Mouse (Mus musculus) embryonic facial prominence, embryonic 15.5 days (tissue): ENCODE results near the gene Cradd. TPM values are rescaled to one million over a fixed set of nuclear protein-coding genes. Genes with fewer than 3 reads are reported as not detected.

Experiments
- ATAC-seq: fragments of 200-750 bp; cut with Nextera tagmentation; 2 replicates; pipeline ENCODE4 v1.8.0; 2017; ENCODE audit warnings: low read depth, moderate TSS enrichment; ENCODE audit not compliant: insufficient number of reproducible peaks, low FRiP score, low TSS enrichment
- H3K27ac ChIP-seq: fragments of 300-500 bp; sonication (generic); replicated peaks from 2 replicates; pipeline ENCODE4 v1.5.1; 2015; ENCODE audit warnings: mild to moderate bottlenecking, inconsistent platforms
- H3K27me3 ChIP-seq: fragments of 300-500 bp; sonication (generic); 2 replicates; pipeline ENCODE4 v1.6.1; 2015; ENCODE audit warnings: inconsistent platforms
- H3K36me3 ChIP-seq: fragments of 300-500 bp; sonication (generic); 2 replicates; pipeline ENCODE4 v1.6.1; 2015; ENCODE audit warnings: mild to moderate bottlenecking, inconsistent platforms
- H3K4me1 ChIP-seq: fragments of 300-500 bp; sonication (generic); 2 replicates; pipeline ENCODE4 v1.6.1; 2015; ENCODE audit warnings: inconsistent platforms
- H3K4me2 ChIP-seq: fragments of 300-500 bp; sonication (generic); replicated peaks from 2 replicates; pipeline ENCODE4 v1.6.1; 2015; ENCODE audit warnings: mild to moderate bottlenecking, inconsistent platforms
- H3K4me3 ChIP-seq: fragments of 300-500 bp; sonication (generic); replicated peaks from 2 replicates; pipeline ENCODE4 v1.5.1; 2015; ENCODE audit warnings: mild to moderate bottlenecking, inconsistent platforms
- H3K9ac ChIP-seq: fragments of 300-500 bp; sonication (generic); 2 replicates; pipeline ENCODE4 v1.6.1; 2015; ENCODE audit warnings: inconsistent platforms
- H3K9me3 ChIP-seq: fragments of 300-500 bp; sonication (generic); replicated peaks from 2 replicates; pipeline ENCODE4 v1.6.1; 2016; ENCODE audit warnings: inconsistent platforms
- WGBS: fragments of 180-500 bp; shearing (Covaris S2); methylation state at CpG from one replicate; pipeline ENCODE4 v1.1.7; 2015; 5-methylcytosine and 5-hydroxymethylcytosine counted together
- polyA plus RNA-seq: library from polyadenylated mRNA; unstranded; fragments of >200 nt; fragmentation: Nextera tagmentation; extraction: Ambion mirVana; gene quantifications from 2 replicates; pipeline ENCODE4 v1.2.1, GENCODE M21; 2015

Gene Cradd
- polyA plus RNA-seq, 1 experiment from 2014 or later, result 11.1 TPM

DNA sequence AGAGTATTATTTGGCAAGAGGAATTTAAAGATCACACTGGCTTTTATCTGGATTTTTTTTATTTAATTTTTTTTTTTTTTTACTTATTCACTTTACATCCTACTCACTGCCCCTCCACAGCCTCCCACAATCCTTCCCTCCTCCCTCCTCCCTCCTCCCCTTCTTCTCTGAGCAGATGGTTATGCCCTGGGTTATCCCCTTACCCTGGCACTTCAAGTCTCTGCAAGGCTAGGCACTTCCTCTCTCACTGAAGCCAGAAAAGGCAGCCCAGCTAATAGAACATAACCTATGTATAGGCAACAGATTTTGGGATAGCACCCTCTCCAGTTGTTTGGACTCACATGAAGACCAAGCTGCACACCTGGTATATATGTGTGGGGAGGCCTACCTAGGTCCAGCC is 183.7 kb downstream of the Cradd start:
- no peak overlapping the region for H3K27ac ChIP-seq
- no peak for ATAC-seq
- H3K4me3 ChIP-seq, result no peak overlapping the region
- H3K36me3 ChIP-seq, result no peaks in the 10 kb centered on the region
- no peak overlapping the region for H3K9ac ChIP-seq
- no peak overlapping the region for H3K4me2 ChIP-seq
- no peaks in the 10 kb centered on the region for H3K9me3 ChIP-seq
- H3K27me3 ChIP-seq, result no peaks in the 10 kb centered on the region
- H3K4me1 ChIP-seq, result peaks cover 27% of the 10 kb centered on the region

DNA sequence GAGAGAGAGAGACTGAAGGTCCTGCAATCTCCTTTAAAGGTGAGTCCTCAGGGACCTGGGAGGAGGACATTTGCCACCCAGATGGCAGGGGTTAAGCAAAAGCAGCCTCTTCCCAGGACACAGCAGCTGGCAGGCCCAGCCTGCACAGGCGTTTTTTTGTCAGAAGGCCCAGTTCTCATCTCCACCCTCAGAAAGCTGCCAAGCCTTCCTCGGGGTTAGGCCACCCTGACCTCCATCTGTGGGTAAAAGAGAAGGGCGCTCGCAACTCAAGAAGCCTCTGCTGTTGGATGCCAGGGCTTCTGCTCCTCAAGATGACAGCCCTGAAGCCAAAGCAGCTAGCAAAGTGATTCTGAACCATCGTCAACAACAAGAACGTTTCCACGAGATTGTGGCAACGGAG is 184.3 kb downstream of the Cradd start:
- Histone ChIP-seq H3K4me2 (no peak overlapping the region), H3K36me3 (no peaks in the 10 kb centered on the region), H3K9me3 (no peaks in the 10 kb centered on the region), H3K4me1 (peaks cover 23% of the 10 kb centered on the region), H3K9ac (no peak overlapping the region), H3K4me3 (no peak overlapping the region), H3K27me3 (no peaks in the 10 kb centered on the region), H3K27ac (no peak overlapping the region)
- no peak for ATAC-seq
- WGBS, result 45% methylated on average over 8 of the region's 8 CpGs

DNA sequence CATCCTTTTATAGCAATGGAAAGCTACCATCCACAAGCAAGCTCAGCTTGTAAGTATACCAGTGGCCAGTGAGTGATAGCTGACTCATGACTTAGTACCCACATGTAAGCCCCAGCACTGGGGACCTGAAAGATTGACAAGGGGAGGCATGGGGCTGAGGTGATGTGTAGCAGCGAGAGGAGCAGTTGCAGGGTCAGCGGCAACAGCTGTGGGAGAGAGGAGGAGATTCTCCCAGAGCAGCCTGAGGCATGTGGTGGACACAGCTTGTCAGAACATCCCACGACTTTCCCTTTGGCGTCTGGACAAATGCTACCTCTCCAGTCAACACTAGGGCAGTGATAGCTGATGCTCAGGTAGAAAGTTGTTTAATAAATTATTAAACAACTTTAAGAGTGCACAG is 190.9 kb downstream of the Cradd start:
- Histone ChIP-seq H3K27me3 (no peaks in the 10 kb centered on the region), H3K4me2 (no peak overlapping the region), H3K4me3 (no peak overlapping the region), H3K9ac (no peak overlapping the region), H3K9me3 (no peaks in the 10 kb centered on the region), H3K4me1 (no peaks in the 10 kb centered on the region), H3K36me3 (no peaks in the 10 kb centered on the region), H3K27ac (no peak overlapping the region)
- WGBS, result 58% methylated on average over 4 of the region's 4 CpGs
- no peak for ATAC-seq

Other genes with a start within 250 kb of the Cradd start
- gene Socs2, start 93.0 kb upstream of the Cradd start, polyA plus RNA-seq, result 64.9 and 74.6 TPM in 2 replicates
- gene Mrpl42, start 177.8 kb upstream of the Cradd start, polyA plus RNA-seq, result 258 and 260 TPM in 2 replicates
- gene Ube2n, start 191.0 kb upstream of the Cradd start, polyA plus RNA-seq, result 292 and 300 TPM in 2 replicates
- 81.1 and 82.2 TPM in 2 replicates for gene Nudt4, start 240.0 kb upstream of the Cradd start, polyA plus RNA-seq